Mouse (Mus musculus): ENCODE data around the gene Gnb1.

- TF ChIP-seq CTCF (IDR thresholded peaks at IDR 0.05; ENCODE audit: control insufficient read depth, insufficient read depth, insufficient read length): no peak
- TF ChIP-seq FOSL1 (IDR thresholded peaks at IDR 0.05; ENCODE audit: insufficient read depth, low read length, poor library complexity, severe bottlenecking): no peak
- TF ChIP-seq MAX (IDR thresholded peaks at IDR 0.05): no peak
- no peak for TF ChIP-seq USF1 (IDR thresholded peaks at IDR 0.05; ENCODE audit: low read depth)
- TF ChIP-seq MYOD1 (IDR thresholded peaks at IDR 0.05; ENCODE audit: control insufficient read depth, insufficient read length, low read depth): no peak
- no peak for TF ChIP-seq CEBPB (IDR thresholded peaks at IDR 0.05; ENCODE audit: low read depth)
Measured at GRCm38 (mm10) chr4:155602753-155603152, 111.6 kb downstream of the Gnb1 start.
